Mouse (Mus musculus): ENCODE measurements around the gene Kcnk6. TPM values are rescaled to one million over a fixed set of nuclear protein-coding genes. Genes with fewer than 3 reads are reported as not detected.
A peak's percentile ranks its signal among the peaks of the same experiment; 100 is the strongest.
"Not testable (repeated sequence)": the region's sequence is repeated elsewhere in the genome, so short reads cannot be mapped to it uniquely, and the experiment has no call there.

The Kcnk6 gene
- polyA plus RNA-seq, 1 experiment from 2014 or later = 1.4 TPM

DNA sequence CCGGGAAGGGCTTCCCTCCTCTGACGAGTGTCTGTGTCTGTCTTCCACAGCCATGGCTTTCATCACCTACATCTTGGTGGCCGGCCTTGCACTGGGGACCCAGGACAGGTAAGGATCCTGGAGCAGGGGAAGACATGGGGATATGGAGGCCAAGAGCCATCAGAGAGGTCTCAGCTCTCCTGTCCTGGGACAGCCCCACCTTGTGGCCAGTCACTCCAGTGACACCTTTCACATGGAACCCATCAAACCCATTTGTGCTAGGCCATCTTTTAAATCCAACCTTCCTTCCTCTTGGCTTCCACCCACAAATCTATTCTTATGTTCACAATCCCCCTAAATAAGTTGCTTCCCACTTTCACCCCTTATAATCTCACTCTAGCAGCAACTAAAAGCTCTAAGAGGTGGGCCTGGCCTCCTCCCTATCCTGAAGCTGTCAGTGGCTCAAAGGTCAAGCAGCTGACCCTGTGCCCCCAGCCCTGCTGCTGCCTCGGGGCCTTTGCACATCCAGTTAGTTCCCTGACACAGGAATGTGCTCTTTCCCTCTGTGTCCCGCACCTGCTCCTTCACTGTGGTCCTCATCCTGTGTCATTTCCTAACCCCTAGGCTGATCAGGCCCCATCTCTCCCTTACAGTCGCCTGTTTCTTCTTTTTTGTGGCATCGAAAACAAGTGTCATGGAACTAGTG lies 12.6 kb upstream of the Kcnk6 start:
- 72% methylated on average over 7 of the region's 7 CpGs for WGBS (ENCODE audit: insufficient replicate concordance)
- peaks cover 3% of the 10 kb centered on the region; the same call in 1 of the 2 replicates for H3K36me3 ChIP-seq (replicated peaks; ENCODE audit: insufficient read depth, low read length)
- TF ChIP-seq CTCF (IDR thresholded peaks at IDR 0.05; ENCODE audit: low read depth) (peak; percentile 73), EP300 (IDR thresholded peaks at IDR 0.05; ENCODE audit: low read depth) (no peak)
- H3K27ac ChIP-seq (ENCODE audit: low read depth) = no peak overlapping the region
- no peak overlapping the region for H3K9ac ChIP-seq (replicated peaks)
- no peak for ATAC-seq
- no peaks in the 10 kb centered on the region for H3K27me3 ChIP-seq (ENCODE audit: insufficient read depth, low read length)
- DNase-seq = peak; percentile 51
- no peak overlapping the region for H3K4me3 ChIP-seq (ENCODE audit: low read depth, low read length)
- peaks cover 12% of the 10 kb centered on the region for H3K4me1 ChIP-seq (ENCODE audit: insufficient read depth)
- H3K4me2 ChIP-seq (ENCODE audit: low read depth, low read length) = no peak overlapping the region
- H3K9me3 ChIP-seq (ENCODE audit: low read length) = no peaks in the 10 kb centered on the region

DNA sequence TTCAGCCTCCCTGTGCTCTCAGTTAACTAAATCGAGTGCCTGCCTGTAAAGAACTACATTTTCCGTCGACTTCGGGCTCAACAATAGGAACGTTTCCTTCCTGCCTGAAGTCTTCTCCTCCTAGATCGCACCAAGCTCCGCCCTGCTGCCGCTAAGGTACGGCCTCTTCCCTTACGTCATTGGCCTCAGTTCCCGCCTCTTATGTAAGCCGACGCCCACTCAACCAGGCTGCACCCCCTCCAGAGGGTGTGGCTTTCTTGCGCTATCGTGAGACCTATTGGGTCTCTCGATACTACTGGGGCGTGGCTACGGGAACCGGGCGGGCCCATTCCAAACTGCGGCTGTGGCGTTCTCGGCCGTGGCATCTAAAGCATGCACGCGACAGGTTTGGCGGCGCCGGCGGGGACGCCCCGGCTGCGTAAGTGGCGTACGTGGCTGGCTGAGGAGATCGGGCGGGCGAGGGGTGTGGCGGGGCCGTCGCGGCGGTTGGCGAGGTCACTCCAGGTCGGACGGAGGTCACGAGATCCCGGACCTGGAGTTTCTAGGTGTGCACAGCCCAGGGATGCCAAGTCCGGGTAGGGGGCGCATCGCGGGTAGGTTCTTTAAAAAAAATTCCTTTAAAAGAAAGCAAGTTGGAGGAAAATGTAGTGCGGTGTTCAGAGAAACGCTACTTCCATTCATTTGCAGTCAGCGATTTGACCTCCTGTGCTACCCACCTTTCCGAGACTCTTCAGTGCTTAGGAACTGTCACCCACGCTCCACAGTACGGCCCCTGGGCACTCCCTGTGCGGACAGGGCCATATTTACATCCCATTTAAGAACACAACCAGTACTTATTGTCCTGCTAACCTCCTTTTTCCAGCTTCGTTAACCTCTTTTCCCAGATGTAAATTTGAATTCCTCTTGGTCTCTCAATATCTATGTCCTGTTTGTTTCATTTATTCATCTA lies 6.0 kb upstream of the Kcnk6 start, which contains the start of gene Yif1b:
Gene Yif1b, plus strand, starts transcription at position 311 of the 949 bp plus-strand sequence.
- TF ChIP-seq EP300 (IDR thresholded peaks at IDR 0.05; ENCODE audit: low read depth) = peak; percentile 74
- TF ChIP-seq CTCF (IDR thresholded peaks at IDR 0.05; ENCODE audit: low read depth) = peak; percentile 17; the same call in 1 of the 2 replicates
- WGBS (ENCODE audit: insufficient replicate concordance) = under 1% methylated on average over 60 of the region's 60 CpGs
- Histone ChIP-seq H3K9ac (replicated peaks) (peak within 1 kb of the TSS; percentile 76), H3K4me3 (ENCODE audit: low read depth, low read length) (peak within 1 kb of the TSS; percentile 64), H3K4me2 (ENCODE audit: low read depth, low read length) (peak within 1 kb of the TSS; percentile 83), H3K4me1 (ENCODE audit: insufficient read depth) (peaks cover 16% of the 10 kb centered on the region), H3K27ac (ENCODE audit: low read depth) (peak within 1 kb of the TSS; percentile 70), H3K9me3 (ENCODE audit: low read length) (no peaks in the 10 kb centered on the region), H3K27me3 (ENCODE audit: insufficient read depth, low read length) (no peaks in the 10 kb centered on the region), H3K36me3 (replicated peaks; ENCODE audit: insufficient read depth, low read length) (no peaks in the 10 kb centered on the region)
- ATAC-seq (peak; percentile 98), DNase-seq (peak; percentile 99)

DNA sequence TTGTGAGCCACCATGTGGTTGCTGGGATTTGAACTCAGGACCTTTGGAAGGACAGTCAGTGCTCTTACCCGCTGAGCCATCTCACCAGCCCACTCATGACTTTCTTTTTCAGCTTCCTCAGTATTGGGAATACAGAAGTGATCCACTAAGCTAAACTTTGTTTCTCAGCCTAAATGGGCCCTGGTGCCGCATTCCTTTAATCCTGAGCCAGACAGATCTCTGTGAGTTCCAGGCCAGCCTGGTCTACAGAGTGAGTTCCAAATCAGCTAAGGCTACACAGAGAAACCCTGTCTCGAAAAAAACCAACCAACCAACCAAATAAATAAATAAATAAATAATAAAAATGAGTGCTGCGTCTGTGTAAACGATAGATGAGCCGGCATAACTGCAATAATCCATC lies 5.3 kb upstream of the Kcnk6 start:
- not testable (repeated sequence) for H3K9me3 ChIP-seq (ENCODE audit: low read length); ATAC-seq; H3K36me3 ChIP-seq (replicated peaks; ENCODE audit: insufficient read depth, low read length); H3K27me3 ChIP-seq (ENCODE audit: insufficient read depth, low read length); DNase-seq
- Histone ChIP-seq H3K4me1 (ENCODE audit: insufficient read depth) (peaks cover 16% of the 10 kb centered on the region), H3K4me2 (ENCODE audit: low read depth, low read length) (peak overlapping the region; percentile 83), H3K4me3 (ENCODE audit: low read depth, low read length) (peak overlapping the region; percentile 64), H3K27ac (ENCODE audit: low read depth) (peak overlapping the region; percentile 70), H3K9ac (replicated peaks) (0 out of 2 replicates have a peak overlapping the region, but pooled peaks have one; percentile 31)
- WGBS (ENCODE audit: insufficient replicate concordance) = 24% methylated on average over 6 of the region's 6 CpGs

DNA sequence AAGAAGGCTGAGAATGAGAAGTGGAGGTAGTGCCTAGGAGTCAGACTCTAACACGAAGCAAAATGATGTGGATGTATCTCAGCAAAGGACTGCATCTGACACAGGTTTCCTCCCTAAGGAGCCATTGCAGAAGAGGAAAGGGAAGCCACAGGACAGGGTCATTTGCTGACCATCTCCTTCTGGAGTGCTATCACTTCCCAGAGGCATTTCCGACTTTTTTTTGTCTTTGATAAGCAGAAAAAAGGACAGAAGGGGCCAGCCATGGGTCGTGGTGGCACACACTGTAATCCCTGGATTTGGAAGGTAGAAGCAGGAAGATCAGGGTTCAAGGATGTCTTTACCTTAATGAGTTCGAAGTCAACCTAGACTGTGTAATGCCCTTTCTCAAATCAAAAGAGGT lies 4.3 kb upstream of the Kcnk6 start:
- peak; percentile 27; the same call in 1 of the 2 replicates for TF ChIP-seq EP300 (IDR thresholded peaks at IDR 0.05; ENCODE audit: low read depth)
- no peak for TF ChIP-seq CTCF (IDR thresholded peaks at IDR 0.05; ENCODE audit: low read depth)
- H3K27ac ChIP-seq (ENCODE audit: low read depth) = peak overlapping the region; percentile 39; the same call in 1 of the 2 replicates
- H3K36me3 ChIP-seq (replicated peaks; ENCODE audit: insufficient read depth, low read length) = no peaks in the 10 kb centered on the region
- DNase-seq (no peak), ATAC-seq (no peak)
- no peak overlapping the region for H3K9ac ChIP-seq (replicated peaks)
- WGBS (ENCODE audit: insufficient replicate concordance) = 67% methylated on average over 4 of the region's 4 CpGs
- no peak overlapping the region for H3K4me3 ChIP-seq (ENCODE audit: low read depth, low read length)
- peaks cover 8% of the 10 kb centered on the region for H3K27me3 ChIP-seq (ENCODE audit: insufficient read depth, low read length)
- H3K4me2 ChIP-seq (ENCODE audit: low read depth, low read length) = no peak overlapping the region
- H3K9me3 ChIP-seq (ENCODE audit: low read length) = no peaks in the 10 kb centered on the region
- peaks cover 17% of the 10 kb centered on the region for H3K4me1 ChIP-seq (ENCODE audit: insufficient read depth)

DNA sequence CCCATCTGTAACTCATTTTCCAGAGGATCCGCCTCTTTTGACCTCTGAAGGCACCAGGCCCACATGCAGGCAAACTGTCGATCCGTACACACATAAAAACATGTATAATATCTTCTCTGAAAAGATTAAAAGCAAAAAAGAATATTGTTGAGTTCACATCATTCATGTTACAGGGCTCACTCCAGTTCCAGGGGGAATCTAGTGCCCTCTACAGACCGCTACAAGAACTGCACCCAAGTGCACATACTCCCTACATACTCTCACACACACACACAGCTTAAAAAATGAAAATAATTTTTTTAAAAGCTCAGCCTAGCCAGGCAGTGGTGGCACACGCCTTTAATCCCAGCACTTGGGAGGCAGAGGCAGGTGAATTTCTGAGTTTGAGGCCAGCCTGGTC lies 2.3 kb upstream of the Kcnk6 start:
- TF ChIP-seq EP300 (IDR thresholded peaks at IDR 0.05; ENCODE audit: low read depth) (no peak), CTCF (IDR thresholded peaks at IDR 0.05; ENCODE audit: low read depth) (peak; percentile 57)
- ATAC-seq = no peak

DNA sequence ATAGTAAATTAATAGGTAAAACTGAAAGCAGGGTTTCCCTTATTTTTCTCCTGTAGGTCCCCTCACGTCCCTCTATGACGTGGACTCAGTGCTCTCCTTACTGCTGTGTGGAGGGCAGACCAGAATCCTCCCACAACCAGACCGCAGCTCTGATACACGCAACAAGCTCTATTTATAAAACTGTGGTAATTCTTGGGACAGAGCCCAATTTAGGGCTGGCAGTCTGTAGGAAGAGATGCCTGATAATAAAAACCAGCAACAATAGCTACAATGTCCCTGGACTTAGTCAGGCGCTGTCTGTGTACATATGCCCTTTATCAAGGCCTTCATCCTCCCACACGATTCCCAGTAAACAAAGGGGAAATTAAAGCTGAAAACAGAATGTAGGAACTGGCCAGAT lies 1.4 kb upstream of the Kcnk6 start:
- no peak overlapping the region for H3K27ac ChIP-seq (ENCODE audit: low read depth)
- TF ChIP-seq EP300 (IDR thresholded peaks at IDR 0.05; ENCODE audit: low read depth) (no peak; the same call in 1 of the 2 replicates), CTCF (IDR thresholded peaks at IDR 0.05; ENCODE audit: low read depth) (no peak)

More for the DNA sequence above, 2.3 kb upstream of the Kcnk6 start:
- no peak overlapping the region for H3K9ac ChIP-seq (replicated peaks)
- H3K36me3 ChIP-seq (replicated peaks; ENCODE audit: insufficient read depth, low read length) = no peaks in the 10 kb centered on the region
- DNase-seq = no peak
- WGBS (ENCODE audit: insufficient replicate concordance) = 80% methylated on average over 5 of the region's 5 CpGs
- H3K27me3 ChIP-seq (ENCODE audit: insufficient read depth, low read length) = peaks cover 18% of the 10 kb centered on the region
- H3K4me2 ChIP-seq (ENCODE audit: low read depth, low read length) = no peak overlapping the region
- H3K9me3 ChIP-seq (ENCODE audit: low read length) = no peaks in the 10 kb centered on the region
- H3K4me1 ChIP-seq (ENCODE audit: insufficient read depth) = peaks cover 15% of the 10 kb centered on the region
- no peak overlapping the region for H3K27ac ChIP-seq (ENCODE audit: low read depth)
- no peak overlapping the region for H3K4me3 ChIP-seq (ENCODE audit: low read depth, low read length)

More for the DNA sequence above, 1.4 kb upstream of the Kcnk6 start:
- H3K4me2 ChIP-seq (ENCODE audit: low read depth, low read length) = no peak overlapping the region
- no peak overlapping the region for H3K9ac ChIP-seq (replicated peaks)
- no peaks in the 10 kb centered on the region for H3K36me3 ChIP-seq (replicated peaks; ENCODE audit: insufficient read depth, low read length)
- WGBS (ENCODE audit: insufficient replicate concordance) = 42% methylated on average over 6 of the region's 6 CpGs
- H3K4me1 ChIP-seq (ENCODE audit: insufficient read depth) = peaks cover 6% of the 10 kb centered on the region
- H3K9me3 ChIP-seq (ENCODE audit: low read length) = no peaks in the 10 kb centered on the region
- ATAC-seq (no peak), DNase-seq (no peak)
- H3K4me3 ChIP-seq (ENCODE audit: low read depth, low read length) = no peak overlapping the region
- H3K27me3 ChIP-seq (ENCODE audit: insufficient read depth, low read length) = peaks cover 18% of the 10 kb centered on the region

All from liver, postnatal 0 days (tissue).